Mouse (Mus musculus): ENCODE measurements around the gene Tnr. TPM values are rescaled to one million over a fixed set of nuclear protein-coding genes. Genes with fewer than 3 reads are reported as not detected.

Gene Tnr
- polyA plus RNA-seq, 1 experiment from 2014 or later = 0.47 TPM

DNA sequence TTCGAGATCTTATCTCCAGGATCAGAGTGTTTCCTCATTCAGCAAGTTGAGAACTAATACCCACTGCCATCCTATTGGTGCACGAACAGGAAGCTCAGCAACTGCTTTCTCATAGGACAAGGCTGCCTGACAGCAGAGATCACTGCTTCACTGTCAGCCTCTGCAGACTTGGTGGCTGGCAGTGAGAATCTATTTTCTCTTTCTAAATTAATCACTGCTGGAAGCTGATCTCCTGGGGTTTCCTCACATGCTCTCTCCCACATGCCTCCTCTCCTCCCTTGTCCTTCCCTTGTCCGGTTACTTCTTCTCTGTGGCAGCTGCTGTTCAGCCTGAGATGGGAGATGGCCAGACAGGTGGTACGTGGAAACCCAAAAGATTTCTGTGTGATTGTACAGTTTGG is 60.3 kb downstream of the Tnr start:
- Histone ChIP-seq H3K4me2 (replicated peaks; ENCODE audit: low read depth) (no peak overlapping the region), H3K27me3 (replicated peaks; ENCODE audit: control insufficient read depth, insufficient read depth, low read length) (no peaks in the 10 kb centered on the region), H3K9me3 (ENCODE audit: control insufficient read depth) (no peaks in the 10 kb centered on the region), H3K27ac (ENCODE audit: low read depth, low read length) (no peak overlapping the region), H3K4me3 (ENCODE audit: low read depth, low read length) (no peak overlapping the region), H3K9ac (ENCODE audit: low read depth, low read length) (no peak overlapping the region), H3K36me3 (ENCODE audit: control insufficient read depth, insufficient read depth) (no peaks in the 10 kb centered on the region), H3K4me1 (replicated peaks; ENCODE audit: control insufficient read depth, insufficient read depth, low read length) (no peaks in the 10 kb centered on the region)
- WGBS = 66% methylated on average over 4 of the region's 4 CpGs
- no peak for ATAC-seq
- no peak for TF ChIP-seq CTCF (IDR thresholded peaks at IDR 0.05; ENCODE audit: low read depth)

DNA sequence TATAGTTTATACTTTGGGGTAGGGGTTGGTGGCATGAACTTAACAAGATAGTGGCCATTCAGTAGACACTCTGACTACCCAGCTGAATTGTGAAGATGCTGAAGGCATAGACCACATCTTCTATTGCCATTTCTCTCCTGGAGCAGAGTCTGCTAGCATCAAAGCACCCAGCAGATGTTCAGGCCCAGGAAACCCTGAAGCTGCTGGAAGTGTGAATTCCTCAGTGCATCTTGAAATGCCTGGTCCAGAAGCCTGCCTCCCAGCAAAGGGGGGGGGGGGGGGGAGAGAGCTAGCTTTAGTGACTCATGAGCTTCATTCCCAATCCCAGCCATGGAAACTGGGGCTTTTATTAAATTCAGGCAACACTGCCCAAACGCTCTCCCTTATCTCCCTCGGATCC is 65.2 kb downstream of the Tnr start:
- H3K27me3 ChIP-seq (replicated peaks; ENCODE audit: control insufficient read depth, insufficient read depth, low read length) = no peaks in the 10 kb centered on the region
- no peaks in the 10 kb centered on the region for H3K9me3 ChIP-seq (ENCODE audit: control insufficient read depth)
- ATAC-seq = no peak
- H3K4me2 ChIP-seq (replicated peaks; ENCODE audit: low read depth) = no peak overlapping the region
- WGBS = 71% methylated on average over 2 of the region's 2 CpGs
- H3K27ac ChIP-seq (ENCODE audit: low read depth, low read length) = no peak overlapping the region
- no peak overlapping the region for H3K4me3 ChIP-seq (ENCODE audit: low read depth, low read length)
- no peak overlapping the region for H3K9ac ChIP-seq (ENCODE audit: low read depth, low read length)
- no peak for TF ChIP-seq CTCF (IDR thresholded peaks at IDR 0.05; ENCODE audit: low read depth)
- H3K4me1 ChIP-seq (replicated peaks; ENCODE audit: control insufficient read depth, insufficient read depth, low read length) = no peaks in the 10 kb centered on the region
- H3K36me3 ChIP-seq (ENCODE audit: control insufficient read depth, insufficient read depth) = no peaks in the 10 kb centered on the region

DNA sequence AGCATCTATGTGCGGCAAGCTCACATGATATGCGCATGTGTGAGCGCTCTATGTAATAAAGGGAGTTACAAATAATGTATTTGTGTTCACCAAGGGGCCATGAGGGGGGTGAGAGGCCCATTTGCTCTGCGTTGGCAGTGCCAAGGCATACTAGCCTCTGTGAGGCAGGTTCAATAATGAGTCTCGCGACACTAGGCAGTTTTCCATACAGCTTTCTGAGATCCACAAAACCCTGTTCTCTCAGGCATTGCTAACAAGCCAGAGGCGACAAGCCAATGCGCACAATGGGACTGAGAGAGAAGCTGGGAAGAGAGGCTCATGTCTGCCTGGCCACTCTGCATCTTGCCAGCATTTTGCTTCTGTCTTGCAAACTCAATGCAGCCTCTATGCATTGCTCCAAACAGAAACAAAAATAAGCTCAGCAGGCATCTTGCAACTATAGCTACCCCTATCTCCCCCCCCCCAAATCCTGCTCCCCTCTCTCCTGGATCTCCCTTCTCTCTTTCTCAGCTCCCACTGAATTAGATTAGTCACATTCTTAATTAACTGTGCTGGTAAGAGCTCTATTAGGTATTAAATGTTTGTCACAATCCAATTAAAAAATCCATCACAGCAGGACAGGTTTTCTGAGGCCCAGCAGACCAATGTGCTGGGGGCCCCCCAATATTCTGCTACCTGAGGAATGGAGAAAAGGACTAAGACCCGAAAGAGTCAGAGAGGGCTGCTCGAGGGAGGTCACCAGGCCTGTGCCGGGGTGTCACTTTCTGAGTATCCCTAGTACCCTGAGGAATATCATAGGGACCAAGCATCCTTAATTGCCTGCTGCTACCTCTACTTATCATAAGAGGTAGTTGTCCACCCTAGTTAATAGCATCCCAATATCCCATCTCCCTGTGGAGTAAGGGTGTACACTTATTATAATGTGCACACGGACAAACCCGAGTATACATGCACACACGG is 70.8 kb downstream of the Tnr start:
- Histone ChIP-seq H3K4me3 (ENCODE audit: low read depth, low read length) (no peak overlapping the region), H3K27ac (ENCODE audit: low read depth, low read length) (no peak overlapping the region), H3K27me3 (replicated peaks; ENCODE audit: control insufficient read depth, insufficient read depth, low read length) (no peaks in the 10 kb centered on the region), H3K9me3 (ENCODE audit: control insufficient read depth) (no peaks in the 10 kb centered on the region), H3K9ac (ENCODE audit: low read depth, low read length) (no peak overlapping the region), H3K36me3 (ENCODE audit: control insufficient read depth, insufficient read depth) (no peaks in the 10 kb centered on the region), H3K4me2 (replicated peaks; ENCODE audit: low read depth) (no peak overlapping the region), H3K4me1 (replicated peaks; ENCODE audit: control insufficient read depth, insufficient read depth, low read length) (no peaks in the 10 kb centered on the region)
- ATAC-seq = no peak
- no peak for TF ChIP-seq CTCF (IDR thresholded peaks at IDR 0.05; ENCODE audit: low read depth)
- WGBS = 87% methylated on average over 14 of the region's 14 CpGs

DNA sequence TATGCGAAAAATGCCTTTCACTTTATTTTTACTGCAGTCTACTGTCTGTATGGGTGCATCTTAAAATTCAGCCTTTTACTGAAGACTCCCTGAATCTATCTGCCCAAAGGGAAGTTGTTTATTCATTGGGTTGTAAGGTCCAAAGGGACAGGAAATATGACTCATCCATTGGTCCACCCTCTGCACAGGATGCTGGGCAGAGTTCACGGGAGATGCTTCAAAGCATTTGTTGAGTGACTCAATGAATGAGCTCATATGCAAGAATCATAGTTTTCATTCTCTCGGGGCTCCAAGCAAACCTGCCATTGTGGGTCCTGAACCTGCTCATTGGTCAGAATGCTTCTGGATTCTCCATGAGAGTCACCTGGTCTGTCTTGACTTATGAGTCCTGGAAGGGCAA is 72.2 kb downstream of the Tnr start:
- H3K9me3 ChIP-seq (ENCODE audit: control insufficient read depth) = no peaks in the 10 kb centered on the region
- 77% methylated on average over 3 of the region's 3 CpGs for WGBS
- no peak for TF ChIP-seq CTCF (IDR thresholded peaks at IDR 0.05; ENCODE audit: low read depth)
- H3K4me2 ChIP-seq (replicated peaks; ENCODE audit: low read depth) = no peak overlapping the region
- no peak overlapping the region for H3K4me3 ChIP-seq (ENCODE audit: low read depth, low read length)
- no peaks in the 10 kb centered on the region for H3K36me3 ChIP-seq (ENCODE audit: control insufficient read depth, insufficient read depth)
- no peak for ATAC-seq
- H3K4me1 ChIP-seq (replicated peaks; ENCODE audit: control insufficient read depth, insufficient read depth, low read length) = no peaks in the 10 kb centered on the region
- H3K27me3 ChIP-seq (replicated peaks; ENCODE audit: control insufficient read depth, insufficient read depth, low read length) = no peaks in the 10 kb centered on the region
- H3K27ac ChIP-seq (ENCODE audit: low read depth, low read length) = no peak overlapping the region
- H3K9ac ChIP-seq (ENCODE audit: low read depth, low read length) = no peak overlapping the region

DNA sequence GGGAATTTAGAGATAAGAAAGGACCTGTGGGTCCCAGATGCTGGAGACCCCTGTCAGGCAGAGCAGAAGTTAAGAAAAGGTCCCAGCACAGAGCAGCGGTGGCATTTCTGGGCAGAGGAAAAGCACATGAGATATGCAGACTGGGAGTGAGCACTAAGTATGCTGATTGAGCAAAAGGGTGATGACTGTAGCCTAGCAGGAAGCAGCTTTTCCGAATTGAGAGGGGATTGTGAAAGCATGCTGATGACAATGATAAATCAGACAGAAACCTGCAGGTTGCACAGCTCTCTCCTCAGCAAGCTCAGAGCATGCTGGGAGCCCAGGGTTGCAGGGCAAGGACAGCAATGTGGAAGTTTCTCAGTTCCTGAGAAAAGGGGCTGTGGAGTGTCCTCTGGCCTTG is 73.1 kb downstream of the Tnr start:
- no peak overlapping the region for H3K4me2 ChIP-seq (replicated peaks; ENCODE audit: low read depth)
- no peak for ATAC-seq
- no peak for TF ChIP-seq CTCF (IDR thresholded peaks at IDR 0.05; ENCODE audit: low read depth)
- no peaks in the 10 kb centered on the region for H3K4me1 ChIP-seq (replicated peaks; ENCODE audit: control insufficient read depth, insufficient read depth, low read length)
- no peaks in the 10 kb centered on the region for H3K36me3 ChIP-seq (ENCODE audit: control insufficient read depth, insufficient read depth)
- WGBS = 42% methylated on average over 2 of the region's 2 CpGs
- no peak overlapping the region for H3K27ac ChIP-seq (ENCODE audit: low read depth, low read length)
- no peak overlapping the region for H3K9ac ChIP-seq (ENCODE audit: low read depth, low read length)
- no peak overlapping the region for H3K4me3 ChIP-seq (ENCODE audit: low read depth, low read length)
- no peaks in the 10 kb centered on the region for H3K27me3 ChIP-seq (replicated peaks; ENCODE audit: control insufficient read depth, insufficient read depth, low read length)
- no peaks in the 10 kb centered on the region for H3K9me3 ChIP-seq (ENCODE audit: control insufficient read depth)

DNA sequence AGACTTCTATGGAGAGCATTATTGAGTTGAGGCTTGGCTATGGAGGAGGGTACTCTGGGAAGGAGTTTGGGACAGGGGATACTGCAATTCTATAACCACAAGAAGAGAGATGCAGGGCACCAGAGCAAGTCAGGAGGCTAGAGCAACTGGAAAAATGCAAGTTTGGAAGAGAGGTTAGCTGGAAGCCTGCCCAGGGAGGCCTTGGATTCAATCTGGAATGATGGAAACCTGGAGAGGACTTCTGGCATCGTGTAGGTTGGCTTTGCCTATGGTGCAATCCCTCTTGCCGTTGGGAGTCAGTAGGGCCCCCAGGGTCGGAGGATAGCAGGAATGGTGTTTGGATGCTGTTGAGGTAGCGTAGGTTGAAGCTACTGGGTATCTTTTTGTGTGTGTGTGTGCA is 90.0 kb downstream of the Tnr start:
- WGBS = 82% methylated on average over 4 of the region's 4 CpGs

More for the DNA sequence above, 90.0 kb downstream of the Tnr start:
- no peak for ATAC-seq
- H3K4me3 ChIP-seq (ENCODE audit: low read depth, low read length) = no peak overlapping the region
- no peaks in the 10 kb centered on the region for H3K36me3 ChIP-seq (ENCODE audit: control insufficient read depth, insufficient read depth)
- no peaks in the 10 kb centered on the region for H3K4me1 ChIP-seq (replicated peaks; ENCODE audit: control insufficient read depth, insufficient read depth, low read length)
- H3K27ac ChIP-seq (ENCODE audit: low read depth, low read length) = no peak overlapping the region
- no peak overlapping the region for H3K4me2 ChIP-seq (replicated peaks; ENCODE audit: low read depth)
- H3K9ac ChIP-seq (ENCODE audit: low read depth, low read length) = no peak overlapping the region
- H3K9me3 ChIP-seq (ENCODE audit: control insufficient read depth) = no peaks in the 10 kb centered on the region
- TF ChIP-seq CTCF (IDR thresholded peaks at IDR 0.05; ENCODE audit: low read depth) = no peak
- H3K27me3 ChIP-seq (replicated peaks; ENCODE audit: control insufficient read depth, insufficient read depth, low read length) = no peaks in the 10 kb centered on the region

Measured in intestine, postnatal 0 days (tissue).